Mouse (Mus musculus) ES-Bruce4 (cell line): ENCODE data around the gene Cope. TPM values are rescaled to one million over a fixed set of nuclear protein-coding genes. Genes with fewer than 3 reads are reported as not detected.

Source experiments
- H3K27ac ChIP-seq: 2 replicates; pipeline ENCODE4 v1.5.1; 2012; ENCODE audit warnings: low read length, inconsistent platforms; ENCODE audit not compliant: insufficient read depth
- H3K27me3 ChIP-seq: 2 replicates; pipeline ENCODE4 v1.6.1; 2012; ENCODE audit warnings: mild to moderate bottlenecking, low read length, inconsistent platforms; ENCODE audit not compliant: control insufficient read depth, poor library complexity, insufficient read depth, severe bottlenecking
- H3K36me3 ChIP-seq: 2 replicates; pipeline ENCODE4 v1.6.1; 2012; ENCODE audit warnings: inconsistent platforms, mild to moderate bottlenecking, low read length, moderate library complexity; ENCODE audit not compliant: control insufficient read depth, poor library complexity, insufficient read depth, severe bottlenecking
- H3K4me1 ChIP-seq: one replicate; pipeline ENCODE4 v1.8.1; 2011; ENCODE audit warnings: low read length; ENCODE audit not compliant: control insufficient read depth, insufficient read depth
- H3K4me3 ChIP-seq: 2 replicates; pipeline ENCODE4 v1.5.1; 2011; ENCODE audit warnings: low read depth, mild to moderate bottlenecking, low read length
- H3K9ac ChIP-seq: 2 replicates; pipeline ENCODE4 v1.6.1; 2012; ENCODE audit warnings: low read depth, mild to moderate bottlenecking, inconsistent platforms; ENCODE audit not compliant: poor library complexity, severe bottlenecking
- H3K9me3 ChIP-seq: replicated peaks from 2 replicates; pipeline ENCODE4 v1.6.1; 2012; ENCODE audit warnings: mild to moderate bottlenecking, low read length, inconsistent platforms; ENCODE audit not compliant: control insufficient read depth, poor library complexity, insufficient read depth, severe bottlenecking
- CTCF ChIP-seq: IDR thresholded peaks from one replicate; pipeline ENCODE4 v1.8.1; 2011; ENCODE audit warnings: low read depth, low read length
- EP300 ChIP-seq: IDR thresholded peaks from 2 replicates; pipeline ENCODE4 v1.6.1; 2011; ENCODE audit warnings: low read depth, low read length; ENCODE audit not compliant: insufficient read depth
- POLR2A ChIP-seq: IDR thresholded peaks from one replicate; pipeline ENCODE4 v1.8.1; 2011; ENCODE audit warnings: low read length; ENCODE audit not compliant: insufficient read depth
- polyA plus RNA-seq: library from polyadenylated mRNA; stranded (reverse); fragments of >200 nt; gene quantifications from 2 replicates; pipeline ENCODE4 v1.2.4, GENCODE M21; 2011; ENCODE audit warnings: low read depth; ENCODE audit not compliant: missing spikeins, insufficient read depth, insufficient read length

Gene Cope
- polyA plus RNA-seq, 1 experiment = 115 TPM

DNA sequence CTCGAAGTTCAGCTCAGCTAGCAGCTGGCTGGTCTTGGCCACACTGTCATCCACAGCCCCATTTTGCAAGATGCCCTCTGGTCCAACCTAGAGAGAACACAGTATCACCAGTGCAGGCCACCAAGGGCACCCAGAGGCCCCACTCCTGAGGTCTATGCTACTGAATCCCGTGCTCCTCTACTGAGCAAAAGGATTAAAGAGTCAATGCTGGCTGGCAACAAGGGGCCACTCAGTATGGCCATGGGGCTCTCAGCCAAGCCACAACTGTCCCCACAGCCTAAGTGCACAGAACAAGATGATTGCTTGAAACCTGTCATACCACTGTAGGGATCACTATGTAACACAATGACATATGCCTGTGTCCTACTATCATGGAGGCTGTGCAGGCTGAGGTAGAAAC lies 42.0 kb downstream of the Cope start:
- no peaks in the 10 kb centered on the region for H3K27me3 ChIP-seq
- H3K27ac ChIP-seq = no peak overlapping the region
- H3K4me3 ChIP-seq = no peak overlapping the region
- peaks cover 6% of the 10 kb centered on the region for H3K4me1 ChIP-seq
- H3K9me3 ChIP-seq = no peaks in the 10 kb centered on the region
- no peak overlapping the region for H3K9ac ChIP-seq
- peaks cover 53% of the 10 kb centered on the region for H3K36me3 ChIP-seq
- TF ChIP-seq EP300 (no peak), POLR2A (no peak), CTCF (no peak)

DNA sequence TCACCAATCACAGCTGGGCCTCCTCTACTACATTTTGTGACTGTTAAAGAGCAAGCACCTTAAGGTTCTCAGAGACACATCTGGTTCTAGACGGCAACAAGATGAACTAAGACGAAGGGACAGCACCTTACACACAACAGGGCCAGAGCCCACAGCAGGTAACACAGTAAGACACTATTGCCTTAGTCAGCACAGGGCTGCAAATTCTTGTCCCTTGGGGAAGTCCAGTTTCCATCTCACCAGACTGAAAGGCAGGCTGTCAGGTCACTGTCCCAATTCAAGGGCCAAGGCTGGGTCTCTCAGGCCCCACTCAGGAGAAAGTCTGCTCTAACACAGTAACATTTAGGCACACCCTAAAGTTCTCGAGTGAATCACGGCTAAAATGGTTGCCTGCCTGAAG lies 45.1 kb downstream of the Cope start:
- TF ChIP-seq EP300 (no peak), CTCF (no peak)
- Histone ChIP-seq H3K4me1 (peaks cover 10% of the 10 kb centered on the region), H3K27ac (no peak overlapping the region), H3K9me3 (no peaks in the 10 kb centered on the region), H3K36me3 (peaks cover 32% of the 10 kb centered on the region), H3K9ac (no peak overlapping the region), H3K4me3 (no peak overlapping the region), H3K27me3 (no peaks in the 10 kb centered on the region)

DNA sequence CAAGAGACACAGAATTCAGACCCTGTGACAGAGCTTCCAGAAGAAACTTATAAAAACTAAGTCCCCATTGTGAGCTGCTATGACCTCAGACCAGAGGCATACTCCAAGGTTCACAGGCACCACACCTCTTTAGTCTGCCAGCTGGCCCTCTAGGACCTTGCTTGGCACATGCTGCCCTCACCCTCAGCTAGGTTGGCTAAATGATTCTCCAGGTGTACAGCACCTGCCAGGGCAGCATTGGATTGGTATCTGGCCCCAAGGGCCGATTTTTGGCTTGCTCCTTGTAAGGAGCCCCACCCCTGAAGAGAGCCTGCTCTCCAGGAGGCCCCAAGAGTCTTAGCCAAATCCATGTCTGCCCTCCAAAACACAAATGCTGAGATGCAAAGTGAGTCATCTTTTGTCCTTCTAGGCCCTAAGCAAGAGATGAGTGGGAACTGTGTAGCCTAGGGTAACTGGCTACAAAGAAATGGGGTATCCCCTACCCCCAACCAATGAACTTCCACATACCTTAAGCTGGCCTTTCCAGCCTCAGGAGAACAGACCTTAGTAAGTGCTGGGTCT lies 45.6 kb downstream of the Cope start:
- Histone ChIP-seq H3K4me3 (no peak overlapping the region), H3K27ac (no peak overlapping the region), H3K27me3 (no peaks in the 10 kb centered on the region), H3K4me1 (peaks cover 10% of the 10 kb centered on the region), H3K36me3 (peaks cover 27% of the 10 kb centered on the region), H3K9ac (no peak overlapping the region), H3K9me3 (no peaks in the 10 kb centered on the region)
- TF ChIP-seq POLR2A = no peak
- no peak for TF ChIP-seq EP300
- no peak for TF ChIP-seq CTCF

DNA sequence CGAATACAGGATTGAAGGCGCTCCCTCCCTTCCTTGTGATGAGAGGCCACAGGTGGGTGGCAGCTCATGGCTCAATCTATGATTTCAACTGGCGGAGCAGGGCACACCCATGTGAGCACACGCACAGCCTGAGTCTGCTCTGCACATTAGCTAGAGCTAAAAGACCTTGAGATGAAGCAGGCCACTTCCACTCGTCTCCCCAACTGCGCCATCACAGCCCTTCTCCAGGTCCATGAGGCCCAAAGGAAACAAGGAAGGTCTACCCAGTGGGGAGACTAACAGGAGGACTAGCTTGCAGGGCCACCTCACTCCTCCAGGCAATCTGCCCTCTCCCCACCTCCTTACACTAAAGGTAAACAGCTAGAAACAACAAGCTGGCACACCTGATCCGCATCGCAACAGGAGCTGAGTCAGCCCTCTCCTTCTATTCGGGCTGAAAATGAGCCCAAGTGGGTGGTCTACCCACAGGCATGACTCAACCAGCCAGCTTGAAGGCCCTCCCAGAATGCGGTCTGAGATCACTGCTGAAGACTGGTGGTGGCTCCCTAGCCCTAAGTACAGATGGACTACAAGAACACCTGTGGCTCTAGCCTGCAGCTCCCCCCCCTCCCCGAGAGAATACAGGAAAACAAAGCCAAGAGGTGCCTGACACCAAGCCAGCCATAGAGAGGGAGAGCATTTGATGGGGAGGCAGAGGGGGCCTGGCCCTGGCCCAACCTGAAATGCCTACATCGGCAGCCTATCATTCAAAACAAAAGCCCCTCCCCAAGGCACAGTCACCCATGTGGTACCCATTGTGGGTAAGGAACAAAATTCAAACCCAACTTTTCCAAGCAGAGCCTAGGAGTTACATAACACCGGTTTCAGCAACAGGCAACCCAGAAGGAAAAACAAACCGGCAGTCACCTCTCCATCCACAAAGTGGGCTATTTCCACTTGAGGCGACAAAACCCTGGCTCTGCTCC lies 49.0 kb downstream of the Cope start:
- H3K27me3 ChIP-seq = no peaks in the 10 kb centered on the region
- peaks cover 17% of the 10 kb centered on the region for H3K36me3 ChIP-seq
- peak overlapping the region; percentile 91 for H3K4me3 ChIP-seq
- H3K4me1 ChIP-seq = peaks cover 10% of the 10 kb centered on the region
- TF ChIP-seq POLR2A = no peak
- no peak overlapping the region for H3K27ac ChIP-seq
- no peaks in the 10 kb centered on the region for H3K9me3 ChIP-seq
- H3K9ac ChIP-seq = peak overlapping the region; percentile 99

DNA sequence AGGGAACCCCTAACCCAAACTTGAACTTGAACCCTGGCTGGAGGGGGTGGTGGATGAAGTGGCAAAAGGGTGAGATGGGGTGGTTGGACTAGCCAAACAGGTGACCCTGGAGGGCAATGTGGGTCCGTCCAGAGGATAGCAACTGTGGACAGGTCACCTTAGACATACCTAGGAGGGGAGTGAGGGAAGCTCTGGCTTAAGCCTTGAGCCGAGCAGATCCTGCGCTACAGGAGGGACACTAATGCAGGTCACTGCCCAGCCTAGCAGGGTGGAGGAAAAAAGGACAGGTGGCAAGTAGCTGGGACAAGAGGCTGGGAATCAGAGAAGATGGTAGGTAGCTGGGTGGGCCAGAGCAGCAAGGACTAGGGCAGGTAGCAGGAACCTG lies 49.7 kb downstream of the Cope start:
- TF ChIP-seq EP300 = no peak
- TF ChIP-seq POLR2A = no peak
- TF ChIP-seq CTCF = no peak
- peaks cover 10% of the 10 kb centered on the region for H3K4me1 ChIP-seq
- no peaks in the 10 kb centered on the region for H3K9me3 ChIP-seq
- peaks cover 14% of the 10 kb centered on the region for H3K36me3 ChIP-seq
- no peaks in the 10 kb centered on the region for H3K27me3 ChIP-seq
- H3K9ac ChIP-seq = peak overlapping the region; percentile 99
- no peak overlapping the region for H3K27ac ChIP-seq
- H3K4me3 ChIP-seq = peak overlapping the region; percentile 91

DNA sequence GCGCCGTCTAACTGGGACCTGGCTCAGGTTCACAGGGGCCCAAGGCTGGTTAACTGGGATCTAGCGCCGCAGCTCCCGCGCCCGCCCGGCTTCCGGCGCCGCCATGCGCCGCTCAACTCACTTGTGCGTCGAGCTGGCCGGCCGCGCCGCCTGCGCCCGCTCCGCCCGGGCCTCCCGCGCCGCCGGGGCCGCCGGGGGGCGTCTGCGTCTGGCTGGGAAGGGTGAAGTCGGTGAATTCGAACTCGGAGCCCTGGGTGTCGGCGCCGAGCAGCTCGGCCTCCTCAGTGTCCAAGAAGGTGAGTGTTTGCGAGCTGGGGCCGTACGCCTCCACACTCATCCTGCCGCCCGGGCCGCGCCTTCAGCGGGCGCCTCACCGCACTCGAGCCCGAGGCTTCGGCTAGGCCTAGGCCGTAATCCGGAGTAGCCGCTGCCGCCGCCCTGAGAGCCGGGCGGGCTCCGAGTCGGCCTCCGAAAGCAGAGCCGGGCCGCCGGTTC lies 50.4 kb downstream of the Cope start:
- Histone ChIP-seq H3K9ac (peak overlapping the region; percentile 99), H3K27me3 (no peaks in the 10 kb centered on the region), H3K4me1 (peaks cover 10% of the 10 kb centered on the region), H3K4me3 (peak overlapping the region; percentile 91), H3K36me3 (peaks cover 14% of the 10 kb centered on the region), H3K27ac (peak overlapping the region; percentile 26), H3K9me3 (no peaks in the 10 kb centered on the region)
- no peak for TF ChIP-seq POLR2A
- TF ChIP-seq EP300 = no peak
- no peak for TF ChIP-seq CTCF
